Mouse (Mus musculus): ENCODE results near the gene Kcnd3. TPM values are rescaled to one million over a fixed set of nuclear protein-coding genes. Genes with fewer than 3 reads are reported as not detected.

The Kcnd3 gene
- polyA plus RNA-seq, 1 experiment from 2014 or later = 7.1 TPM

DNA sequence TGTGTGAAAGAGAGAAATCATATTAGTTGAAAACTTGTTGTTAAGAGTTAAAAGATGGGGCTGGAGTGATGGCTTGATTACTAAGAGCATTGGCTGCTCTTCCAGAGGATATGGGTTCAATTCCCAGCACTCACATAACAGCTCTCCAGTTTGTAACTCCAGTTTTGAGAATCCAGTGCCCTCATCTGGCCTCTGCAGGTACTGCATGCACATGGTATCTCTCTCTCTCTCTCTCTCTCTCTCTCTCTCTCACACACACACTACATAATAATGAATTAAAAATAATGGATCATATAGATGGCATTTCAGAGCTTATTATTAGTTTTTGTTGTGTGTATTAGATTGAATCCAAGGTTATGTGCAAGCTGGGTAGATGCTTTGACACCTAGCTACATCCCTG is 29.7 kb upstream of the Kcnd3 start:
- H3K4me1 ChIP-seq (replicated peaks) = no peaks in the 10 kb centered on the region
- H3K9ac ChIP-seq = no peak overlapping the region
- no peak for ATAC-seq (ENCODE audit: low FRiP score)
- H3K27ac ChIP-seq = no peak overlapping the region
- H3K9me3 ChIP-seq = peaks cover 6% of the 10 kb centered on the region; the same call in 1 of the 2 replicates
- no peaks in the 10 kb centered on the region for H3K36me3 ChIP-seq
- no peak overlapping the region for H3K4me2 ChIP-seq
- no peaks in the 10 kb centered on the region for H3K27me3 ChIP-seq
- H3K4me3 ChIP-seq = no peak overlapping the region

DNA sequence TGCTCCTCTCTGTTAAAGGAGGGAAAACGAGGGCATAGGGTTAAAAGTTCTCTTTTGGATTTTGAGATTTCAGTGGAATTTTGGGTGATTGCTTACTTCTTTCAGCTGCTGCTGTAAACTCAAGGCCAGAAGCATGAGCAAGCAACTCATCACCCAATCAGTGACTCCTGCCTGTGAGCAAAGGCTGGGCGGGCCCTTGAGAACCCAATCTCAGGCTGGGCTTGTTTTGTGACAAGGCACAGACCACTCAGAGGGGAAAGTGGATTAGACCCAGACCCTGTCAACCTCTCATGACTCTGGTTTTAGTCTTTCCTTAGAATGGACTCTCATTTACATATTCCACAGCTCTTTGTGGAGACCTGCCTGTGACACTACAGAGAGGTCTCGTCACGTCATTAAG is 28.7 kb upstream of the Kcnd3 start:
- Histone ChIP-seq H3K27ac (no peak overlapping the region), H3K4me3 (no peak overlapping the region), H3K4me2 (no peak overlapping the region), H3K36me3 (no peaks in the 10 kb centered on the region), H3K27me3 (no peaks in the 10 kb centered on the region), H3K9ac (no peak overlapping the region), H3K9me3 (peaks cover 6% of the 10 kb centered on the region; the same call in 1 of the 2 replicates), H3K4me1 (replicated peaks) (no peaks in the 10 kb centered on the region)
- ATAC-seq (ENCODE audit: low FRiP score) = no peak
- 80% methylated on average over 4 of the region's 4 CpGs for WGBS

DNA sequence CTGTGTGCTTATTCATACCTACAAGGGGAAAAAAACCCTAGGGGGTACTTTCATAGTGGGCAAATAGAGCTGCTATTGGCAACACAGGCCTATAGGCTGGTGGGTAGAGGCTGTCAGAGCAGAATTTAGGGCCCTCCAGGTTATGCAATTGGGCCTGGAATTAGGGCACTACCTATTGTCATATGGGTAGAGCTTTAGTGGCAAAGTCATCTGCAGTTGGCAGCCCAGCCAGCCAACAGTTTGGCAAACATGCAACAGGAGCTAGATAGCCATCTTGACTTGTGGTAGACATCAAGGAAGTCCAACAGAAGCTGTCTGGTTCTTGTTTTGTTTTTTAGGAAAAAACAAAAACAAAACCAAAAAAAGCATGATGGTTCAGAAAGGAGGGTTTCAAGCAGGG is 23.5 kb upstream of the Kcnd3 start:
- no peaks in the 10 kb centered on the region for H3K27me3 ChIP-seq
- no peak for ATAC-seq (ENCODE audit: low FRiP score)
- H3K4me1 ChIP-seq (replicated peaks) = no peaks in the 10 kb centered on the region
- H3K4me3 ChIP-seq = no peak overlapping the region
- H3K9me3 ChIP-seq = no peaks in the 10 kb centered on the region
- H3K27ac ChIP-seq = no peak overlapping the region
- H3K9ac ChIP-seq = no peak overlapping the region
- no peaks in the 10 kb centered on the region for H3K36me3 ChIP-seq
- H3K4me2 ChIP-seq = no peak overlapping the region

DNA sequence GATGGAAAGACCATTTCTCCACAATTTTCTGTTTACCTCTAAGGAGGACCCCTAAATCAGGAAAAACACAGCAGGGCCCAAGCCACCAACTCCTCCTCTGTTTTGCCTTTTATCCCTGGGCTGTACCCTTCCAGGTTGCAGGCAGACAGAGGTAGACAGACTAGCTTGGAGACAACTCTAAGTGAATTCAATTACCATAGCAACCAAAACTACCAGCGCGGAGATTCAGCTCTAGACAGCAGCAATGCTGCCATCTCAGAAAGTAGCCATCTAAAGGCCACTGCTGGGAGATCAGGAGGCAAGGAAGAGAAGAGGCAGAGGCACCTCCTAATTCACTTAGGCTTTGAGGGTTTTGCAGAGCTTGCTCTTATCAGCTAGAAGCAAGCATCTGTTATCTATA is 15.7 kb upstream of the Kcnd3 start:
- no peaks in the 10 kb centered on the region for H3K36me3 ChIP-seq
- H3K4me1 ChIP-seq (replicated peaks) = peaks cover 9% of the 10 kb centered on the region; the same call in 1 of the 2 replicates
- no peak overlapping the region for H3K4me3 ChIP-seq
- H3K9me3 ChIP-seq = no peaks in the 10 kb centered on the region
- WGBS = 33% methylated on average over 2 of the region's 2 CpGs
- H3K27me3 ChIP-seq = no peaks in the 10 kb centered on the region
- H3K4me2 ChIP-seq = no peak overlapping the region
- no peak overlapping the region for H3K9ac ChIP-seq
- no peak overlapping the region for H3K27ac ChIP-seq
- ATAC-seq (ENCODE audit: low FRiP score) = 0 out of 2 replicates have a peak, but pooled peaks have one; percentile 36

DNA sequence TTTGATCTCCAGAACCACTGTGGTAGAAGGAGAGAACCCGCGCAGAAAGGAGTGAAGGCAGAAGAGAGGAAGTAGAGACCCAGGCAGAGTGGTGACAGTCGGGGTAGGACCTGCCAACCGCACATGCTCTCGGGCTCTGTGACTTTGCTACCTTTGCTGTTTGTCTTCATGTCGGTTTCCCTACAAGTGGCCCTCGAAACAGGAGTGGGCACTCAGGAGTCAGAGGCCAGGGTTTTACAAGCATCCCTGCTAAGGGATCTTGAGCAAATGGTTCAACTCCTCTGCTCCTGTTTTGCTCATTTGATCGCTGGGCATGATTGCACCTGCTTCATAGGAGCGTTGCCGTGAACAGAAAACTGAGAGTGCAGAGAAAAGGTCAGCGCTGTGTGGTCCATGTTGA is 15.2 kb upstream of the Kcnd3 start:
- Histone ChIP-seq H3K4me3 (no peak overlapping the region), H3K9me3 (no peaks in the 10 kb centered on the region), H3K4me2 (no peak overlapping the region), H3K27me3 (no peaks in the 10 kb centered on the region), H3K9ac (no peak overlapping the region), H3K27ac (no peak overlapping the region), H3K4me1 (replicated peaks) (peaks cover 9% of the 10 kb centered on the region; the same call in 1 of the 2 replicates), H3K36me3 (no peaks in the 10 kb centered on the region)
- ATAC-seq (ENCODE audit: low FRiP score) = no peak
- WGBS = 90% methylated on average over 11 of the region's 11 CpGs

DNA sequence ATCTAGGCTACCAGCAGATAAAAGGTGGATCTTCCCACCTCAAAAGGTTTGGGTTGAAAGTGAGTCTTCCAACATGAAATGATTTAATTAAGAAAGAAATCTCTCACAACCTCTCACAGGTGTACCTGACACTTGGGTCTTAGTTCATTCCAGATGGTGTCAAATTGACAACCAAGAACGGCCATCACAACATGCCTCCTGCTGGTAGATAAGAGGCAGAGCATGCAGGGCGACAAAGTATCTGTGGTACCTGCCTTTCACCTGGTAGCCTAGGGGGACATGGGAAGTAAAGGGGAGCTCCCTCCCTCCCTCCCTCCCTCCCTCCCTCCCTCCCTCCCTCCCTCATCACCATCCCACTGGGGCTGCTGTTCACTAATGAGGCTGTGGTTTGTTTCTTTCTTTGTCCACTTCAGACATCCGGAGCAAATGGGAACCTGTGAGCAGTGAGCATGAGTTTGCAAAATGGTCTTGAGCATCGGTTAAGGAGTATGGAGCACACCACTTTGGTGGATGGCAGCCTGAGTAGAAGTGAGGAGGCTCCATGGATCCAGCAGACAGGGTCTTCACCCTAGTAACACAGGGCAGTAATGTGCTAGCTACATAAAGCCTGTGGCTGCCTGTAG is 11.1 kb upstream of the Kcnd3 start:
- Histone ChIP-seq H3K4me1 (replicated peaks) (peaks cover 8% of the 10 kb centered on the region; the same call in 1 of the 2 replicates), H3K27ac (no peak overlapping the region), H3K9me3 (no peaks in the 10 kb centered on the region), H3K9ac (no peak overlapping the region), H3K4me3 (no peak overlapping the region), H3K36me3 (no peaks in the 10 kb centered on the region), H3K27me3 (no peaks in the 10 kb centered on the region), H3K4me2 (no peak overlapping the region)
- no peak for ATAC-seq (ENCODE audit: low FRiP score)
- 66% methylated on average over 4 of the region's 4 CpGs for WGBS

DNA sequence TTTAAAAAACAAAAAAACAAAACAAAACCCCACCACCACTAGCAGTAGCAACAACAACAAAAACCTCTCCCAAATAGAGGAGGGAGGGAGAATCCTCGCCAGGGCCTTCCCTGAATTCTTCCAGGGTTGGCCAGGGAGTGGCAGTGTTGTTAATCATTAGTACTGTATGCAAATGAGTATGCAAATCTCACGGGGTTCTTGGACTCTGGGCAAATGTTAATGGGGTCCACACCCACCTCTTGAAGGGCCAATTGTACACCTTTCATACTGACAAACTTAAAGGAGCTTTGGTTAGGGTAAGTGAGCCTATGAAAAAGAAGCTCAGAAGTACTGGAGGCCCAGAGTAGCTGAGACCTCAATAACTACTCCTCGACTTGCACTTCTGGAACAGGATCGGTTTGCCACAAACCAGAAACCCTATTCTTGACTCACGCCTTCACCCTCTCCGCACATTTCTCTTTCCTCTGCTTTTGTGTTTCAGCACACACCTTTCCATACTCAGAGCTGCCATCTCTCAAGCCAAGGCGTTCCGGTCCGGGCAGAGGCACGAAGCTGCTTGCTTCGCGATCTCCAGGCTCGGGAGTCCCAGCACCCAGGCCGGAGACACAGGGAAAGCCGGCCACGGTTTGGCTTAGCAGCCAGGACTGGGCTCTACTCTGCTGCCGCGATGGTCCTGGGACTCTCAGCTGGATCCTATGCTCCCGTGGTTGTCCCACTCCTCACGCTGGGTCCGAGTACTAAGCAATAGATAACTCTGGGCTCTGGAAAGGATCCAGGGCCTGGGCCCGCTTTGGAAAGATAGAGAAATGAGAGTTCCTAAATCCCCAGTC is 1.3 kb upstream of the Kcnd3 start:
- Histone ChIP-seq H3K4me1 (replicated peaks) (peaks cover 47% of the 10 kb centered on the region), H3K9me3 (no peaks in the 10 kb centered on the region), H3K36me3 (no peaks in the 10 kb centered on the region), H3K27ac (no peak overlapping the region; the same call in 1 of the 2 replicates), H3K9ac (peak overlapping the region; percentile 87), H3K27me3 (peaks cover 29% of the 10 kb centered on the region), H3K4me2 (peak overlapping the region; percentile 96), H3K4me3 (peak overlapping the region; percentile 79)
- WGBS = under 1% methylated on average over 22 of the region's 22 CpGs
- ATAC-seq (ENCODE audit: low FRiP score) = peak; percentile 15; the same call in 1 of the 2 replicates

DNA sequence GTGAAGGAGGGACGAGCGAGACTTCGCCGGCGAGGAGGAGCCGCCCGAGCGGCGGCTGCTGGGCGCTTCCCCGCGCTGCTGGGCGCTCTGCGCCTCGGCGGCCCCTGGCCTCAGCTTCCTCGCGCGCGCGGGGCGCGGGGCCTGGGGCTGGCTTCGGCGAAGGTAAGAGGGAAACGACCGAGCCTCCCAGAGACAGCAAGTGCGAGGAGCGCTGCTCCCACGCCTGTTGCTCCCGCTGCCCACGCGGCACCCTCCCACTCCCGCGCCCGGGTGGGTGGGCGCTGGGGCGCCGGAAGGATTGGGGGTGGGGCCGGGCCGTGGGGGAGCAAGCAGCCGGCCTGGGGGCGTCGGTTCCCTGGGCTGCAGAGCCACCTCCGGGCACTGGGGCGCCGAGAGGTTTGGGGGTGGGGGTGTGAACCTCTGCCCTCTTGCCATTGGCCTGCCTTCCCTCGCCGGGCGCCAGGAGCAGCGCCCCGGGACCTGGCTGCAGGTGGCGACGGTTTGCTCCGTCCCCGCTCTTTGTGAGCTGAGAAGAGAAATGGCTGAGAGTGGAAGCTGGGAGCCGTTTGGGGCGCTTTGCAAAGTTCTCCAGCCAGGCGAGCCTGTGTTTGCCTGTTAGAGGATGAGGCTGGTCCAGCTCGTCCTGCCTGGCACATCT is 555 bp downstream of the Kcnd3 start:
- Histone ChIP-seq H3K4me2 (peak overlapping the region; percentile 96), H3K4me3 (peak overlapping the region; percentile 79), H3K27me3 (peaks cover 38% of the 10 kb centered on the region), H3K4me1 (replicated peaks) (peaks cover 47% of the 10 kb centered on the region), H3K27ac (peak overlapping the region; percentile 87), H3K9ac (peak overlapping the region; percentile 87), H3K9me3 (no peaks in the 10 kb centered on the region), H3K36me3 (no peaks in the 10 kb centered on the region)
- peak; percentile 58 for ATAC-seq (ENCODE audit: low FRiP score)
- under 1% methylated on average over 41 of the region's 60 CpGs for WGBS

DNA sequence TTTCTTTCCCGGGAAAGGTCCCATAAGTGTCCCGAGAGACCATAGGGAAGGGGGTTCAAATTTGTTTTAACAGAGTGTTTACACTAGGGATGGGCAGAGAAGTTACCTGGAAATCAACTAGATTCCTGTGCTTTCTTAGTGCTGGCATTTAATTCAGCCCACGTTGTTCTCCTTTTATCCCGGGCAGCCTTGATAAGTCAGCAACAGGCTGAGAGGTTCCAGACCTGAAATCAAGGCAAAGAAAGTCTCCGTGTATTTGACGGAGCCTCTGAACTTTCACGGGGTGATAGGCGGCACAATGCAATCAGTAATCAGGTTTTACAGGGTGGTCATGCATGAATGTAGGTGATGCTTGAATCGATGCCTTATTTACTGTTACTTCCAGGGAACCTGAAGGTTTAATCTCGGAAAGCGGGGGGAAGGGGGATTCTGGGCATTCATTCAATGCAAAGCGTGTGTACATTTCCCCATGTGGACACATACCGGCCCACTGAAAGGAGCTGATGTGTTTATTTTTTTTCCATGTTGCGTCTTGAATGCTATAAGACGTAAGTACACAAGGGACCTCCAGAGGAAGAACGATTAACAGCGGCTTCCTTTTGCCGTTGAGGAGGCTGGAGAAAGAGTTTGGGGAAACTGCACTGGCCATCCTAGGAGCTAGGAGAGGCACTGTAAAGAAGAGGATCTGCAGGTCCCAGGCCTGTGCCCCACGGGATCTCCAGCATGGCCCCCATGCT is 1.3 kb downstream of the Kcnd3 start:
- ATAC-seq (ENCODE audit: low FRiP score) = no peak
- Histone ChIP-seq H3K27me3 (peaks cover 34% of the 10 kb centered on the region), H3K4me1 (replicated peaks) (peaks cover 47% of the 10 kb centered on the region), H3K9me3 (no peaks in the 10 kb centered on the region), H3K36me3 (no peaks in the 10 kb centered on the region), H3K27ac (peak overlapping the region; percentile 87), H3K4me2 (peak overlapping the region; percentile 96), H3K4me3 (peak overlapping the region; percentile 79), H3K9ac (peak overlapping the region; percentile 87)
- 2% methylated on average over 19 of the region's 19 CpGs for WGBS

DNA sequence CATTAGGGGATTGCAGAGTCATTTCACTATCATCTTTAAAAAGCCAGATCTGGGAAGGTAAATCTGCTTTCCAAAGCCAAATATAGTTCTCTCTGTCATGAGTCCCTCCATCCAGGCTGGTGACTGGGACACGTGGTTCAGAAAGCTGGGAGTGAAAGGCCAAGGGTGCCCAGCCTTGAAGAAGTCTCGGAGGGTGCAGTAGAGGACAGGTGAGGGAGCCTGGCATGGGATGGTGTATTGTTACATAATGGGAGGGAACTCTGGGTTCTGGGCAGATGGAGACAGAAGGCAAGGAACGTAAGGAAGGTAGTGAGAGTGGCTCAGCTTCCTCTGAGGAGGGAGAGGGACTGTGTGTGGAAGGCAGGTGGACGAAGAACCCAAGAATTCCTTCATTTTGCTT is 5.5 kb downstream of the Kcnd3 start:
- ATAC-seq (ENCODE audit: low FRiP score) = no peak

DNA sequence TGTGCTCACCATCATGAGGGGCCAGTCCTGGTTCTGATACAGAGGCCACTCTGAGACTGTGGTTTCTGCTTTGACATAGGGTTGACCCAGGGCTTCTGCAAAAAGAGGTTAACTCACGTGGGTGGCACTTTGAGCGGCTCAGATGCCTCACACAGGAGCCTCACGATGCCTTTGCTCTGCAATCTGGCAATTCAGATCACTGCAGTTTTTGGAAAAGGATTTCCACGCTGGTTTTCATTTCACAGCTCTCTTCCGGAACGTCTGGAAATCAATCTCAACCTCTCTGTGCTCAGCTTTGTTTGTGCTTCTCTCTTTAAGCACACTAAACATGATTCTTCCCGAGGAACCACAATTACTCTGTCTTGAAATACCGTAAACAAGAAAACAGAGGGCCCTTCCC is 14.4 kb downstream of the Kcnd3 start:
- Histone ChIP-seq H3K4me2 (no peak overlapping the region), H3K4me1 (replicated peaks) (peaks cover 19% of the 10 kb centered on the region), H3K4me3 (no peak overlapping the region), H3K27ac (no peak overlapping the region), H3K9me3 (no peaks in the 10 kb centered on the region), H3K9ac (no peak overlapping the region), H3K36me3 (no peaks in the 10 kb centered on the region), H3K27me3 (0 out of 2 replicates have a peak, but pooled peaks cover 5% of the 10 kb centered on the region)
- ATAC-seq (ENCODE audit: low FRiP score) = no peak
- 77% methylated on average over 8 of the region's 8 CpGs for WGBS

More for the DNA sequence above, 5.5 kb downstream of the Kcnd3 start:
- Histone ChIP-seq H3K4me3 (no peak overlapping the region), H3K9ac (no peak overlapping the region), H3K4me2 (no peak overlapping the region), H3K27ac (no peak overlapping the region), H3K27me3 (peaks cover 21% of the 10 kb centered on the region), H3K9me3 (no peaks in the 10 kb centered on the region), H3K4me1 (replicated peaks) (peaks cover 50% of the 10 kb centered on the region), H3K36me3 (peaks cover 15% of the 10 kb centered on the region)
- 85% methylated on average over 4 of the region's 4 CpGs for WGBS

DNA sequence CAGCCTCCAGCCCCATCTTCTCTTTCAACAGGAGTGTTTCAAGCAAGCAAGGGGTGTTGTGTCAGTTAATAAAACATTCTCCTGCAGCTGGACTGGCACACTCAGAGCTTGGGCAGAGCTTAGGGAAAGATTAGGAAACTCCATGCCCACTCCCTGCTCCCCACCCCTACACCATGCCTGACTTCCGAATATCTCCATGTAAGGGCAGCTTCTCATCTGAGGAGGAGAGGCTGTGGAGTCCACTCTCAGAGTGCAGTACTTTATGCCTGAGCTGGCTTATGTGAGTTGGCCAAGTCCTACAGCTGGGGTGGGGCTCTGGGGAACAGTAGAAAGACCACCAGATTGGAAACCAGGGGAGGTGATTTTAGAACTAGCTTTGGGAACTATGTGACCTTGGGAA is 20.4 kb downstream of the Kcnd3 start:
- H3K27me3 ChIP-seq = no peaks in the 10 kb centered on the region
- no peaks in the 10 kb centered on the region for H3K36me3 ChIP-seq
- H3K4me2 ChIP-seq = no peak overlapping the region
- ATAC-seq (ENCODE audit: low FRiP score) = no peak
- 93% methylated on average over 1 of the region's 1 CpGs for WGBS
- H3K9ac ChIP-seq = no peak overlapping the region
- H3K9me3 ChIP-seq = no peaks in the 10 kb centered on the region
- H3K4me3 ChIP-seq = no peak overlapping the region
- H3K27ac ChIP-seq = no peak overlapping the region
- H3K4me1 ChIP-seq (replicated peaks) = no peaks in the 10 kb centered on the region
